Mouse (Mus musculus): Measurements from ENCODE around the gene Tet2. TPM values are rescaled to one million over a fixed set of nuclear protein-coding genes. Genes with fewer than 3 reads are reported as not detected.

Tet2 gene
- total and polyA plus RNA-seq, 3 experiments = 6.8 to 101 (median 10.9) TPM

DNA sequence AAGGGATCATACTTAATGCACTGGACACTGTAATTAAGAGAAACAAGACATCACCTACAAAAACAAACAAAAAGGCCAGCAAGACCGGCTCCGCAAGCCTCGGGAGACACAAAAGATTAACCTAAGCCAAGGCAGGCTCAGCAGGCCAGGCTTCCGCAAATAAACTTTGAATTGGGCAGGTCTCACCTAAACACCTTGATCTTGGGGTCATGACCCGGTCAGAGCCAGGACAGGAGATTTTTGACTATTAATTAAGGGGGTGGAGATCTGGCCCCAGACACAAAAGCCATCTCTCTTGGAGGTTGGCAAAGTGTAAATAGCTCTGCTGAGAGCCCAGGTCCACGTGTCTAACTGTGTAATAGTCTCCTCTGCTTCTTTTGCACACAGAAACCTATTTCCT is 10.9 kb downstream of the Tet2 start:
- no peak overlapping the region for H3K4me3 ChIP-seq (ENCODE audit: control insufficient read depth in 1 of 2, insufficient read depth in 1 of 2, low read depth in 2 of 2, low read length in 2 of 2)
- no peak for DNase-seq (ENCODE audit: low read depth, low spot score)
- TF ChIP-seq RCOR1 (IDR thresholded peaks at IDR 0.05; ENCODE audit: low read depth, low read length) (no peak), MYB (IDR thresholded peaks at IDR 0.05; ENCODE audit: low read depth, low read length) (no peak), TBP (IDR thresholded peaks at IDR 0.05; ENCODE audit: low read depth, low read length) (no peak), CTCF (IDR thresholded peaks at IDR 0.05 in 2 of 3, conservative IDR thresholded peaks at IDR 0.05 in 1 of 3; ENCODE audit: control insufficient read depth in 1 of 3, insufficient read depth in 1 of 3, low read depth in 2 of 3, low read length in 3 of 3, poor library complexity in 1 of 3, severe bottlenecking in 1 of 3) (no peak), MYC (IDR thresholded peaks at IDR 0.05; ENCODE audit: low read depth, low read length) (no peak), TAL1 (IDR thresholded peaks at IDR 0.05; ENCODE audit: low read length) (no peak), SIN3A (IDR thresholded peaks at IDR 0.05; ENCODE audit: low read length) (no peak), MAFK (IDR thresholded peaks at IDR 0.05; ENCODE audit: borderline replicate concordance, low read depth, low read length) (no peak), USF2 (IDR thresholded peaks at IDR 0.05; ENCODE audit: borderline replicate concordance in 1 of 2, insufficient read depth in 1 of 2, low read depth in 1 of 2, low read length in 2 of 2) (no peak), RAD21 (IDR thresholded peaks at IDR 0.05; ENCODE audit: low read depth, low read length) (no peak), ZNF384 (IDR thresholded peaks at IDR 0.05; ENCODE audit: low read depth, low read length) (no peak), ELF1 (IDR thresholded peaks at IDR 0.05; ENCODE audit: low read depth, low read length) (no peak)
- no peaks in the 10 kb centered on the region for H3K27me3 ChIP-seq (ENCODE audit: control insufficient read depth in 1 of 2, insufficient read depth in 2 of 2, low read length in 2 of 2)
- peaks cover 6 to 10% of the 10 kb centered on the region in 2 experiments for H3K4me1 ChIP-seq (ENCODE audit: control insufficient read depth in 1 of 2, insufficient read depth in 2 of 2, low read length in 2 of 2)
- no peak overlapping the region for H3K9ac ChIP-seq (ENCODE audit: control insufficient read depth, low read depth, low read length, poor library complexity, severe bottlenecking)
- H3K36me3 ChIP-seq (ENCODE audit: control insufficient read depth in 1 of 2, insufficient read depth in 2 of 2, low read length in 2 of 2) = peaks cover 3 to 22% of the 10 kb centered on the region in 2 experiments
- no peaks in the 10 kb centered on the region for H3K9me3 ChIP-seq (replicated peaks; ENCODE audit: insufficient read depth, low read length)
- H3K27ac ChIP-seq (ENCODE audit: control insufficient read depth, low read depth, low read length) = no peak overlapping the region
- H3K79me2 ChIP-seq (ENCODE audit: control insufficient read depth, insufficient read depth, low read length, poor library complexity) = peaks cover 7% of the 10 kb centered on the region

DNA sequence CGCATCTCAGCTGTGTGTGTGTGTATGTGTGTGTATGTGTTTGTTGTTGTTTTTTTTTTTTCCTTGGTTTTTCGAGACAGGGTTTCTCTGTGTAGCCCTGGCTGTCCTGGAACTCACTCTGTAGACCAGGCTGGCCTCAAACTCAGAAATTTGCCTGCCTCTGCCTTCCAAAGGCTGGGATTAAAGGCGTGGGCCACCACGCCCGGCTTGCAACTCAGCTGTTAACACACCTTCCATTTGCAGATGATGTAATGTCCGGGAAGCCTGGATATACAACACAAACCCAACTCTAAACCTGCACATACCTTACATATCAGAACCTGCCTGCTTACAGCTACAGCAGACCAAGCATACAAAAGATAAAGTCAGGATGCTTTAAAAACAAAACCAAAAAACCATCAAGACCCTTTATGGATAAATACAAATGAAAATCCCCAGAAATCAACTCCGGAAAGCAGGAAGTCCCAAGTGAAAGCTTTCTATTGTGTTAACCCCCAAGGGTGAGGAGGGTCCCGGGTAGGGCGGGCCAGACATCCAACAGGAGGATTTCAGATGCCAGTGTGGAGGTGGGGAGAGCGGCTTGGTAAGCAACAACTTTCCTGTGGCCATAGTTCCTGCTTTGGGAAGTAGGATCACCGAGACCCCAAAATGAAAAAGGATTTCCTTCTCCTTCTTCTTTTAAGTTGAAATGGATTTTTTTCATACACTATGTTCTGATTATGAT is 11.5 kb downstream of the Tet2 start:
- no peak overlapping the region for H3K27ac ChIP-seq (ENCODE audit: control insufficient read depth, low read depth, low read length)
- no peaks in the 10 kb centered on the region for H3K27me3 ChIP-seq (ENCODE audit: control insufficient read depth in 1 of 2, insufficient read depth in 2 of 2, low read length in 2 of 2)
- no peak for DNase-seq (ENCODE audit: low read depth, low spot score)
- H3K4me3 ChIP-seq (ENCODE audit: control insufficient read depth in 1 of 2, insufficient read depth in 1 of 2, low read depth in 2 of 2, low read length in 2 of 2) = no peak overlapping the region
- H3K9ac ChIP-seq (ENCODE audit: control insufficient read depth, low read depth, low read length, poor library complexity, severe bottlenecking) = no peak overlapping the region
- H3K9me3 ChIP-seq (replicated peaks; ENCODE audit: insufficient read depth, low read length) = no peaks in the 10 kb centered on the region
- H3K79me2 ChIP-seq (ENCODE audit: control insufficient read depth, insufficient read depth, low read length, poor library complexity) = peaks cover 5% of the 10 kb centered on the region; the same call in 1 of the 2 replicates
- TF ChIP-seq EP300 (IDR thresholded peaks at IDR 0.05; ENCODE audit: low read depth in 1 of 2, low read length in 2 of 2) = no peak
- peaks cover 6 to 10% of the 10 kb centered on the region in 2 experiments for H3K4me1 ChIP-seq (ENCODE audit: control insufficient read depth in 1 of 2, insufficient read depth in 2 of 2, low read length in 2 of 2)
- H3K36me3 ChIP-seq (ENCODE audit: control insufficient read depth in 1 of 2, insufficient read depth in 2 of 2, low read length in 2 of 2) = peaks cover 0 to 22% of the 10 kb centered on the region in 2 experiments; a peak in 3 of 4 replicates

DNA sequence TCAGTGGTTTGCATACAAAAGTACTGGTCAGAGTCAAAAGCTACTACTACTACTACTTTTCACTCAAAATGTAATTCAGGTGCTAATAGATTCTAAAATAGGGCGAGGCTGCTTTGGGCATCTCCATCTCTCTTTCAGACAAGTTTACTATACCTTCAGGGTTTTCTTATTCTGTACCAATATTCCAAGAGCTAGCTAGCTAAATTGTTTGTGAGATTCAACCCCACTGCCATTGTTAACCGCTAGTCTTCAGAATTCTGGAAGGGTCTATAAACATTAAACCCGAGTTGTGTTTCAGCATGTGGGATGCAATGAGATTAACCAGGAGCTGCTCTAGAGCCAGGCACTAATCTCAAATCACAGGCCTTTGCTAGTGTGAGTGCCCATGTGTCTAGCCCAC is 12.1 kb downstream of the Tet2 start:
- H3K27ac ChIP-seq (ENCODE audit: control insufficient read depth, low read depth, low read length) = no peak overlapping the region
- H3K79me2 ChIP-seq (ENCODE audit: control insufficient read depth, insufficient read depth, low read length, poor library complexity) = peaks cover 5% of the 10 kb centered on the region; the same call in 1 of the 2 replicates
- no peaks in the 10 kb centered on the region for H3K27me3 ChIP-seq (ENCODE audit: control insufficient read depth in 1 of 2, insufficient read depth in 2 of 2, low read length in 2 of 2)
- no peak for DNase-seq (ENCODE audit: low read depth, low spot score)
- peaks cover 6 to 10% of the 10 kb centered on the region in 2 experiments for H3K4me1 ChIP-seq (ENCODE audit: control insufficient read depth in 1 of 2, insufficient read depth in 2 of 2, low read length in 2 of 2)
- H3K36me3 ChIP-seq (ENCODE audit: control insufficient read depth in 1 of 2, insufficient read depth in 2 of 2, low read length in 2 of 2) = peaks cover 0 to 23% of the 10 kb centered on the region in 2 experiments; a peak in 3 of 4 replicates
- no peak overlapping the region for H3K4me3 ChIP-seq (ENCODE audit: control insufficient read depth in 1 of 2, insufficient read depth in 1 of 2, low read depth in 2 of 2, low read length in 2 of 2)
- H3K9ac ChIP-seq (ENCODE audit: control insufficient read depth, low read depth, low read length, poor library complexity, severe bottlenecking) = no peak overlapping the region
- H3K9me3 ChIP-seq (replicated peaks; ENCODE audit: insufficient read depth, low read length) = no peaks in the 10 kb centered on the region
- TF ChIP-seq MAFK (IDR thresholded peaks at IDR 0.05; ENCODE audit: borderline replicate concordance, low read depth, low read length) = no peak
- TF ChIP-seq POLR2AphosphoS2 (IDR thresholded peaks at IDR 0.05; ENCODE audit: low read length) = no peak
- TF ChIP-seq SIN3A (IDR thresholded peaks at IDR 0.05; ENCODE audit: low read length) = no peak
- TF ChIP-seq GATA1 (IDR thresholded peaks at IDR 0.05; ENCODE audit: low read depth, low read length) = no peak
- no peak for TF ChIP-seq NRF1 (IDR thresholded peaks at IDR 0.05; ENCODE audit: insufficient read depth, low read depth, low read length, poor library complexity, severe bottlenecking)
- TF ChIP-seq ZNF384 (IDR thresholded peaks at IDR 0.05; ENCODE audit: low read depth, low read length) = no peak
- no peak for TF ChIP-seq TAL1 (IDR thresholded peaks at IDR 0.05; ENCODE audit: low read length)
